Mouse (Mus musculus) adrenal gland, adult 8-10 months (tissue): ENCODE results near the gene Rimklb. TPM values are rescaled to one million over a fixed set of nuclear protein-coding genes. Genes with fewer than 3 reads are reported as not detected.
"Not testable (repeated sequence)": the region's sequence is repeated elsewhere in the genome, so short reads cannot be mapped to it uniquely, and the experiment has no call there.

Experiments
- DNase-seq: peaks from one replicate; pipeline ENCODE4 v3.0.0; 2022
- total RNA-seq, 4 experiments: library from RNA; stranded (reverse); gene quantifications; 2 replicates each; pipeline ENCODE4 v1.2.4; 2022

The Rimklb gene
- total RNA-seq, 4 experiments from 2014 or later = 0.44 to 0.70 TPM; not detected in 2

- no peak for DNase-seq
Observed at GRCm38 (mm10) chr6:122495082-122495881, 3.3 kb downstream of the Rimklb start.

GRCm38 (mm10) chr6:122493799-122494472 lies 4.6 kb downstream of the Rimklb start:
- DNase-seq = no peak

DNA sequence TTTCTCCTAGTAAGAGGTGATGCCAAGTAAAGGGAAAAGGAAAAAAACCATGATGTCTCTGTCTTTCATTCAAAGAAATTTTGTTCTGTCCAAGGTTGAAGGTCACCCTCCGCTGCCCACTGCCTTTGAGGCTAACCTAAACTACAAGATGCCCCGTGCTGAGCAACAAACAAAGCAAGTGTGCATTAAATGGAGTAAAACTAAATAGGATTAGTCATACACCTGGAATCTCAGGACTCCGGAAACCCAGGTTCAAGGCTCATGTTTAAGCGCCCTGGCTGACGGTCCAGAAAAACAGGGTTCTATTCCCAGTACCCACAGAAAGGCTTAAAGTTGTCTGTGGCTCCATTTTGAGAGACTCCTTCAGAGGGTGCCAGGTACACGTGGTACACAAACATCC lies 6.1 kb downstream of the Rimklb start:
- DNase-seq = no peak

GRCm38 (mm10) chr6:122491557-122491956 lies 7.0 kb downstream of the Rimklb start:
- DNase-seq = peak; percentile 44

- DNase-seq = no peak
Observed at GRCm38 (mm10) chr6:122490929-122491512, 7.5 kb downstream of the Rimklb start.

GRCm38 (mm10) chr6:122486297-122487117 lies 12.1 kb downstream of the Rimklb start:
- DNase-seq = no peak

GRCm38 (mm10) chr6:122485401-122486296 lies 12.9 kb downstream of the Rimklb start:
- DNase-seq = no peak

DNA sequence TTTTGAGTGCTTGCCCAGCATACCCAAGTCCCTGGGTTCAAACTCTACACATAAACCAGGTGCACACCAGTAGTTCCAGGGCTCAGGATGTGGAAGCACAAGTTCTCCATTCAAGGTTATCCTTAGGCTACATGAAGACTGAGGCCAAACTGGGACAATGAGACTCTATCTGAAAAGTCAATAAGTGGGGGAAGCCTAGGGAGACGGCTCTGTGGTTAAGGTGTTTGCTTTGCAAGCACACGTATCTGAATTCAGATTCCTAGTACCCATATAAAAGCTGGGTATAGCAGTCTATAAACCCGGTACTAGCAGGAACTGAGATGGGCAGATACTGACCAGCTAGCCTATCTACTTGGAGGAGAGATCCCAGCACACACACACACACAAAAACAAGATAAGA lies 20.5 kb downstream of the Rimklb start:
- no peak for DNase-seq

DNA sequence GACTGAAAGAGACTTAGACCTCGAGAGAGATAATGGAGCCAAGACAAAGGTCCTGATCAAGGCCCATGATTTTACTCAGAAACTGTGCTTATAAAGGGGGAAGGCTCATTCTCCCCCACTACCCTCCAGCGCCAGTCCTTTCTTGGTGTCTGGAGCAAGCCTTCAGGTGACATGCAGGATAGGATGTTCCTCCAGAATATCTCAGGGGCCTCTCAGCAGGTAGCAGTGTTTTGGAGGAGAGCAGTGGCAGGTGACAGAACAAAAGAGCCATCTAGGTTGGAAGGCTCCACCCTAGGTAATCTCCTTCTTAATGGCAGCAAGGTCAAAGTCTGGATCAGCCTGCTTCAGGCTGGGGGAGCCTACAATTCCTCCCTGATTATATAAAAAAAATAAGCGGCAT lies 27.1 kb downstream of the Rimklb start:
- not testable (repeated sequence) for DNase-seq

DNA sequence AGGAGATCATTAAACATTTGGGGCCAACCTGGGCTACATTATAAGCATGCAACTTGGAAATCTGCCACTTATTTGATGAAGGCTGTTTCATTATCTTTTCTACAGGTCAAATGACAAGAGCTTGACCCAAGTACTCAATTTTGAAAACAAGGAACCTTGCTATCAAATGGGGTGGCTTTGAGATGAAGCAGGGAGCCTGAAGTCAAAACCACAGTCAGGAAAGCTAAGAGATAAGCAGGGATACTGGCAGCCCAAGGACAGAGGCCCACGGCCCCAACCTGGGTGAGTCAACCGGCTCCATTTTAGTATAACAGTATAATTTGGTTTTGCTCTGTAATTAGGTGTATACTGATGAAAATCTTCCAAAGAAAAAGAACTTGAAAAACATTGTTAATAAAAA lies 28.3 kb downstream of the Rimklb start:
- DNase-seq = no peak

GRCm38 (mm10) chr6:122469030-122469640 lies 29.4 kb downstream of the Rimklb start:
- no peak for DNase-seq

GRCm38 (mm10) chr6:122466092-122466713 lies 32.4 kb downstream of the Rimklb start:
- DNase-seq = no peak

DNA sequence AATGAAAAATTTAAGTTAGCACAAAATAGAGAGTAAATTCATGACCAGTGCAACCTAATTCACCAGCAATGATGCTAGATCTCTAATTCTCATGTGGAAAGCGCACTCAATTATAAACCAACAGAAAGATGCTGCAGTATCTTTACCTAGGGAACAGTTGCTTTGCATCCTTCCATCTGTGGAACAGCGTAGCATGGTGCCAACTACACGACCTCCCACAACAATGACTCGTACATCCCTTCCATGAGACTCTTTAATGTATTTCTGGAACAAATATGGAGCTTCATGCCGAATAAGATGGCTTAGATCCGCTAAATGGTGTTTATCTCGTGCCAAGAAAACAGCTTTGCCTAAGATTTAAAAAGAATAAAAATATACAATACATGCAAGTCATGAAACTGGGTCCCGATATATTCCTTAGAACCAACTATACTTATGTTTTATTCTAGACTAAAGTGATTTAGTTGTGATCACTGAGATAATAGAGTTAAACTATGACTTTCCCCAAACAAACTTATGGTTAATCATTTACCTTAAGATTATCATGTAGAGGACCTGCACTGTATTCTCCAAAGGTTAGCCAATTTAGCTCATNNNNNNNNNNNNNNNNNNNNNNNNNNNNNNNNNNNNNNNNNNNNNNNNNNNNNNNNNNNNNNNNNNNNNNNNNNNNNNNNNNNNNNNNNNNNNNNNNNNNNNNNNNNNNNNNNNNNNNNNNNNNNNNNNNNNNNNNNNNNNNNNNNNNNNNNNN lies 39.4 kb downstream of the Rimklb start:
- DNase-seq = no peak

GRCm38 (mm10) chr6:122447848-122448247 lies 50.7 kb downstream of the Rimklb start:
- DNase-seq = no peak

- no peak for DNase-seq
Observed at GRCm38 (mm10) chr6:122445215-122445614, 53.3 kb downstream of the Rimklb start.

GRCm38 (mm10) chr6:122440632-122441226 lies 57.8 kb downstream of the Rimklb start:
- DNase-seq = no peak

DNA sequence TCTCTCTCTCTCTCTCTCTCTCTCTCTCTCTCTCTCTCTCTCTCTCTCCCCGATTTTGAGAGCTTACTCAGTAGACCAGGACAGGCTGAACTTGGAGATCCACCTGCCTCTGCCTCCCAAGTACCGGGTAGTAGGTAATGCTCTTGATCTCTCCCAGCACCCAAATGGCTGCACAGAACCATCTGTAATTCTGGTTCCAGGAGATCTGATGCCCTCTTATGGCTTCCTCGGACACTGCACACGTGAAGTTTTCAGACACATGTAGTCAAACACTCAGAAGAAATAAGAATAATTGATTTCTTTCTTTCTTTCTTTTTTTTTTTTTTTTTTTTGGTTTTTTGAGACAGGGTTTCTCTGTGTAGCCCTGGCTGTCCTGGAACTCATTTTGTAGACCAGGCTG lies 59.3 kb downstream of the Rimklb start:
- DNase-seq = no peak

DNA sequence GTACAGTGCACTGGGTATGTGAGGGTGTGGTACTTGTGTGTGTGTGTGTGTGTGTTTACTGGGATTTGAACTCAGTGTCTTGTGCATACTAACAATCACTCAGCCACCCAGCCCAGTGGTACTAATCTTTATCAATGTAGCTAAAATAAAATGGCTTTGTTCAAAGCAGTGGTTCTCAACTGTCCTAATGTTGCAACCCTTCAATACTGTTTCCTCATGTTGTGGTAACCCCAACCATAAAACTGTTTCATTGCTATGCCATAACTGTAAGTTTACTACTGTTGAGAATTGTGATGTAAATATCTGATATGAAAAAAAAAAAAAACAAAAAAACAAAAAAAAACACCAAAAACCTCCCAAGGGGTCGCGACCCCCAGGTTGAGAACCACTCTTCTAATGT lies 63.3 kb downstream of the Rimklb start:
- no peak for DNase-seq

- no peak for DNase-seq
Observed at GRCm38 (mm10) chr6:122427456-122427855, 71.1 kb downstream of the Rimklb start.

GRCm38 (mm10) chr6:122417015-122417414 lies 81.5 kb downstream of the Rimklb start:
- DNase-seq = no peak
